Mouse (Mus musculus): ENCODE data around the gene 5830473C10Rik.

- TF ChIP-seq REST (IDR thresholded peaks at IDR 0.05; ENCODE audit: insufficient read depth, insufficient read length) (no peak), POLR2A (IDR thresholded peaks at IDR 0.05; ENCODE audit: insufficient read length, low read depth) (no peak), POLR2AphosphoS2 (IDR thresholded peaks at IDR 0.05; ENCODE audit: insufficient read length, low read depth) (no peak), TCF12 (IDR thresholded peaks at IDR 0.05; ENCODE audit: insufficient read depth, poor library complexity, severe bottlenecking) (no peak), USF1 (IDR thresholded peaks at IDR 0.05; ENCODE audit: low read depth) (no peak), TCF3 (IDR thresholded peaks at IDR 0.05; ENCODE audit: insufficient read length, low read depth) (no peak)
These were observed 80.3 kb downstream of the 5830473C10Rik start for GRCm38 (mm10) chr5:90641218-90641610.
